Mouse (Mus musculus) limb, embryonic 14.5 days (tissue): ENCODE data around the gene Map3k5. TPM values are rescaled to one million over a fixed set of nuclear protein-coding genes. Genes with fewer than 3 reads are reported as not detected.

ENCODE experiments used
- ATAC-seq: fragments of 200-750 bp; cut with Nextera tagmentation; 2 replicates; pipeline ENCODE4 v1.8.0; 2017; ENCODE audit warnings: low read depth, moderate number of reproducible peaks, moderate TSS enrichment; ENCODE audit not compliant: low FRiP score
- DNase-seq: peaks from one replicate; pipeline ENCODE4 v3.0.0-alpha.2; 2015; ENCODE audit warnings: low spot score
- H3K27ac ChIP-seq: fragments of 300-500 bp; sonication (generic); replicated peaks from 2 replicates; pipeline ENCODE4 v1.5.1; 2014; ENCODE audit warnings: low read depth, mild to moderate bottlenecking, low read length, moderate library complexity, mixed read lengths
- H3K27me3 ChIP-seq: fragments of 300-500 bp; sonication (generic); 2 replicates; pipeline ENCODE4 v1.6.1; 2014; ENCODE audit warnings: low read length, mixed read lengths; ENCODE audit not compliant: control insufficient read depth, insufficient read depth
- H3K36me3 ChIP-seq: fragments of 300-500 bp; sonication (generic); 2 replicates; pipeline ENCODE4 v1.6.1; 2014; ENCODE audit warnings: mild to moderate bottlenecking, low read length, moderate library complexity, mixed read lengths; ENCODE audit not compliant: control insufficient read depth, insufficient read depth
- H3K4me1 ChIP-seq: fragments of 300-500 bp; sonication (generic); 2 replicates; pipeline ENCODE4 v1.6.1; 2014; ENCODE audit warnings: antibody characterized with exemption, low read length, mixed read lengths; ENCODE audit not compliant: control insufficient read depth, insufficient read depth
- H3K4me2 ChIP-seq: fragments of 300-500 bp; sonication (generic); replicated peaks from 2 replicates; pipeline ENCODE4 v1.6.1; 2014; ENCODE audit warnings: low read depth, mild to moderate bottlenecking, low read length, moderate library complexity; ENCODE audit not compliant: severe bottlenecking
- H3K4me3 ChIP-seq: fragments of 300-500 bp; sonication (generic); replicated peaks from 2 replicates; pipeline ENCODE4 v1.5.1; 2014; ENCODE audit warnings: low read length
- H3K9ac ChIP-seq: fragments of 300-500 bp; sonication (generic); 2 replicates; pipeline ENCODE4 v1.6.1; 2014; ENCODE audit warnings: mild to moderate bottlenecking, low read depth, low read length, moderate library complexity; ENCODE audit not compliant: severe bottlenecking
- H3K9me3 ChIP-seq: fragments of 300-500 bp; sonication (generic); 2 replicates; pipeline ENCODE4 v1.6.1; 2016; ENCODE audit warnings: low read length; ENCODE audit not compliant: control insufficient read depth
- POLR2A ChIP-seq: fragments of 200-500 bp; IDR thresholded peaks from 2 replicates; pipeline ENCODE4 v1.8.0; 2012; ENCODE audit warnings: inconsistent platforms, mild to moderate bottlenecking, moderate library complexity, borderline replicate concordance; ENCODE audit not compliant: insufficient read depth, insufficient read length; ENCODE audit errors: extremely low read depth
- WGBS: fragments of 180-500 bp; shearing (Covaris S2); extraction: QIAGEN DNeasy Blood & Tissue Kit; methylation state at CpG from one replicate; pipeline ENCODE4 v1.1.7; 2014; 5-methylcytosine and 5-hydroxymethylcytosine counted together
- polyA plus RNA-seq, 2 experiments: library from polyadenylated mRNA; depleted of rRNA in 1 of 2; stranded (reverse) in 1 of 2; unstranded in 1 of 2; fragments of >200 nt; fragmentation: Nextera tagmentation in 1 of 2; extraction: Ambion mirVana in 1 of 2; gene quantifications; 2 replicates each; pipeline versions ENCODE4 v1.2.1 to v1.2.3; 2012 to 2014

Gene Map3k5
- polyA plus RNA-seq, 2 experiments = 2.0 to 3.5 TPM

DNA sequence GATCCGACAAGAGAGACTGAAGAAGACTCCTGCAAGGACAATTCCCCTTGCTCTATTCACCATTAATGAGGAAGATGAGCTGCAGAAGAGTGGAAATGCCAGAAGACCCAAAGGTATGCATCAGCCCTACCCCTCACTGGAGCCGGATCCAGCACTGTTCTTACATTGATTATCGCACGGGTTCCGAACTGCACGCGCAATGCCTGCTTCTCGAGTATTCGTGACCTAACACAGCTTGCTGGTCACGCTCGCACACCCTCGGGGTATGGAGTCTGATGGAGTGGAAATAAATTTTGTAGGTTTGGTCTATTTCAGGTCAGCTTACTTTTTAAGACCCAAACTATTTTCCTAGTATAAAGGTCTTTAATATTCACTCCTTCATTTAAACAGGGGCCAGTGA is 236.9 kb downstream of the Map3k5 start:
- ATAC-seq = no peak

DNA sequence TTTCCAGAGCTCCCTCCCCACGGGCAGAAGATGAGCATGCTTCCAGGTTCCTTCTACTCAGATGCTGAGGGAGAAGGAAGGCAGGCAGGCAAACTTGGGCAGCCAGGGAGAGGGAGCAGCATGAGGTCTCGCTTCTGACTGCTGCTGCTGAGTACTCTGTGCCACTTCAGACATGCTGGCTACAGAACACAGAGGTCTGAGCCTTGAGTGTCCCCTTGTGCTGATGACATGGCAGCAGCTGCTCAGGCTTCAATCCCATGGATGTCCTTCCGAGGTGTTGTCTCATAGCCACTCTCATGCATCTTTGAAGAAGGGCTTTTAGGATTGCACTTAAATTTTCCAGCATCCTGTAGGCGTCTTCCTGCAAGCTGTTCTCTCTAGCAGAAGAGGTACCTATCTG is 237.5 kb downstream of the Map3k5 start:
- 62% methylated on average over 4 of the region's 4 CpGs for WGBS
- Histone ChIP-seq H3K9ac (no peak overlapping the region), H3K4me1 (peaks cover 7% of the 10 kb centered on the region), H3K27me3 (no peaks in the 10 kb centered on the region), H3K4me2 (no peak overlapping the region), H3K27ac (no peak overlapping the region), H3K4me3 (no peak overlapping the region), H3K9me3 (no peaks in the 10 kb centered on the region), H3K36me3 (no peaks in the 10 kb centered on the region)
- DNase-seq (no peak), ATAC-seq (no peak)
- no peak for TF ChIP-seq POLR2A

More for the DNA sequence above, 236.9 kb downstream of the Map3k5 start:
- Histone ChIP-seq H3K27me3 (no peaks in the 10 kb centered on the region), H3K4me3 (no peak overlapping the region), H3K27ac (no peak overlapping the region), H3K4me1 (peaks cover 7% of the 10 kb centered on the region), H3K9ac (no peak overlapping the region), H3K9me3 (no peaks in the 10 kb centered on the region), H3K36me3 (no peaks in the 10 kb centered on the region), H3K4me2 (peak overlapping the region; percentile 40; the same call in 1 of the 2 replicates)
- whole genome bisulfite sequencing = 61% methylated on average over 12 of the region's 12 CpGs
- no peak for DNase-seq
- TF ChIP-seq POLR2A = no peak

DNA sequence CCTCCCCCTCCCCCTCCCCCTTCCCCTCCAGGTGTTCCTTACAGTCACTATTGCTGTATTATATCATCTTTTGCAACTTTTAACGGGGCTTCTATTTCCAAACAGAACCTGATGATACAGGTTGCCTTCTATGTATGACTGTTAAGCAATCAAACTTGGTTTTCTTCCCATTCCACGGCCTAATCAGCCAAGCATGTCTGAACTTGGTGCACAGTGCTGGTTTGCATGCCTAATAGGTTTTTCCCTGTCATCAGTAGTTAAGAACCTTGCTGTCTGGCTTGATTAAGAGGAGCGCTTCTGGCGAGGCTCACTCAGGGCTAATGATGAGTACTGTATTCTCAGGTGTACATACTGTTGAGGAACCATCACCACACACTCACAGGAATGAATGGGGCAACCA is 239.5 kb downstream of the Map3k5 start:
- Histone ChIP-seq H3K9ac (no peak overlapping the region), H3K9me3 (no peaks in the 10 kb centered on the region), H3K27ac (no peak overlapping the region), H3K4me3 (no peak overlapping the region), H3K36me3 (no peaks in the 10 kb centered on the region), H3K4me1 (peaks cover 7% of the 10 kb centered on the region), H3K27me3 (no peaks in the 10 kb centered on the region), H3K4me2 (no peak overlapping the region)
- no peak for ATAC-seq
- 70% methylated on average over 4 of the region's 4 CpGs for WGBS
- peak; percentile 50 for DNase-seq
- no peak for TF ChIP-seq POLR2A

- ATAC-seq (no peak), DNase-seq (no peak)
- H3K27me3 ChIP-seq = no peaks in the 10 kb centered on the region
- no peaks in the 10 kb centered on the region for H3K9me3 ChIP-seq
- H3K4me3 ChIP-seq = no peak overlapping the region
- H3K4me1 ChIP-seq = peaks cover 2% of the 10 kb centered on the region; the same call in 1 of the 2 replicates
- no peak overlapping the region for H3K9ac ChIP-seq
- TF ChIP-seq POLR2A = no peak
- no peak overlapping the region for H3K4me2 ChIP-seq
- H3K27ac ChIP-seq = no peak overlapping the region
- 77% methylated on average over 7 of the region's 7 CpGs for WGBS
- no peaks in the 10 kb centered on the region for H3K36me3 ChIP-seq
These were observed 241.8 kb downstream of the Map3k5 start for GRCm38 (mm10) chr10:20176054-20176453.

DNA sequence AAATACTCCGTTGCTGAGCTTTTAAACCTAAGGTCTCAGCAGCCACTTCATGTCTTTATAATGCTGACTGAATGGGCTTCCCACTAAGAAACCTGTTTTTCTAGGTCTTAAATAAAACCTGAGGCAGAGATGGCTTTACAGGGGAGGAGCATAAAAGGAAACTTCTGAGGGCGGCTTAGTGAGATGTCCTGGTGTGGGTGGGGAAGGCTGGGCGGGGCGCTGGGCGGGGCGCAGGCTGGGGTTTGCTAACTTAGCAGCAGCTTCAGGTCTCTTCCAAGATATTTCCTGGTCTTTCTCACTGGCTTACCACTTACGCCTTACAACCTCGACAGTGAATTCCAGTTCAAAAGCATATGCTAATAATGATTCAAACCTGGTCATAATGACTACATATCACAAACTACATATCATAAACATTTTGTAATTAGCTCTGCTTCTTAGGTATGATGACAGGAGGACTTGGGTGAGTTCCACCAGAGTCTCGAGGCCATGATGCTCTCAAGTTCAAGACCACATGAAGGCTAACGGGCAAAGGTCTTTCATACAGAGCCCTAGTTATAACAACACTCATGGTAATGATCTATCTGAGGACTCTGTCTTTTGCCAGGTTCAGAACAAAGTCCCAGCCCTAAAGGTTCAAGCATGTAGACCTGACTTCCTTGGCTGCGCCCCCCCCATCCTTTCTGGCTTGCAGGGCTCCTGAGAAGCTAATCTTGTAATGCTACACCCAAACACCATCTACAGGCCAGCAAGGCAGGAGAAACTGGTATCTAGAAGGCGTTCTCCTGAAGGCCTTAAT is 244.7 kb downstream of the Map3k5 start:
- no peaks in the 10 kb centered on the region for H3K9me3 ChIP-seq
- H3K9ac ChIP-seq = no peak overlapping the region
- peaks cover 17% of the 10 kb centered on the region for H3K4me1 ChIP-seq
- ATAC-seq (no peak), DNase-seq (no peak)
- no peak overlapping the region for H3K4me2 ChIP-seq
- H3K27ac ChIP-seq = no peak overlapping the region
- TF ChIP-seq POLR2A = no peak
- no peak overlapping the region for H3K4me3 ChIP-seq
- H3K27me3 ChIP-seq = no peaks in the 10 kb centered on the region
- 30% methylated on average over 12 of the region's 12 CpGs for WGBS
- H3K36me3 ChIP-seq = no peaks in the 10 kb centered on the region
